Mouse (Mus musculus) stomach, postnatal 0 days (tissue): ENCODE measurements around the gene Hrct1.

ENCODE experiments used
- CTCF ChIP-seq: IDR thresholded peaks from 2 replicates; pipeline ENCODE4 v1.5.1; 2016; ENCODE audit warnings: antibody characterized with exemption, low read depth, mild to moderate bottlenecking, moderate library complexity
- EP300 ChIP-seq: optimal IDR thresholded peaks from 2 replicates; pipeline ENCODE3; 2016; ENCODE audit warnings: antibody characterized with exemption

DNA sequence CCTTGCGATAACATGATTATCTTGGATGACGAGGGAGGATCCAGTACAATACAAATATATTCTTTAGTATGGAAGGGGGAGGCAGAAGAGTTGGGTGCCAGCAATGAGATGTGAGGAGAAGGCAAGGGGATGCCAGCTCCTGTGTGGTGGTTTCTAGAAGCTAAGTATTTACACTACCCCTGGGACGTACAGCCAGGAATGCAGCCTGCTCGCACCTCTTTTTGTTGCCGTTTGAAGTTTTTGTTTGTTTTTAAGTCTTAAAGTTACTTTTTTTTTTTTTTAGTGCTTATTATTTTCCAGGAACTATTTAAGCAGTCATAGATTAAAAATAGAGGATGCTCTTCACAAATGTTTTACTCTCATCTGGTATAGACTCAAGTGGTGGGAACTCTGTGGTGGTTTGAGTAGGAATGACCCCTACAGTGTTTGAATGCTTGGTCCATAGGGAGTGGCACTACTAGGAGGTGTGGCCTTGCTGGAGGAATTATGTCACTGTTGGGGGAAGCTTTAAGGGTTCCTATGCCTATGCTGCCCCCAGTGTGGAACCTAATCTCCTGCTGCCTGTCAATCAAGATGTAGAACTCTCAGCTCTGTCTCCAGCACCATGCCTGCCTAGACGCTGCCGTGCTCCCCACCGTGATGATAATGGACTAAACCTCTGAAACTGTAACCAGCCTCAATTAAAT, 12.1 kb downstream of the Hrct1 start:
- TF ChIP-seq CTCF (no peak), EP300 (no peak)
